Mouse (Mus musculus): ENCODE measurements around the gene Dock1.

GRCm38 (mm10) chr7:135165155-135165554, 494.7 kb downstream of the Dock1 start:
- TF ChIP-seq CTCF (IDR thresholded peaks at IDR 0.05) (peak; percentile 83), EP300 (IDR thresholded peaks at IDR 0.05) (no peak)

All from lung, postnatal 0 days (tissue).